Mouse (Mus musculus): ENCODE measurements around the gene Myo1e.
"Not testable (repeated sequence)": the region's sequence is repeated elsewhere in the genome, so short reads cannot be mapped to it uniquely, and the experiment has no call there.

Gene Myo1e

GRCm38 (mm10) chr9:70249881-70250681 is 42.9 kb downstream of the Myo1e start:
- in situ Hi-C loops (cut with MboI, MseI), result no loop called here

- in situ Hi-C loops (cut with MboI, MseI), result no loop called here
Observed at GRCm38 (mm10) chr9:70251441-70251985, 44.4 kb downstream of the Myo1e start.

- in situ Hi-C loops (cut with MboI, MseI), result no loop called here
Observed at GRCm38 (mm10) chr9:70253016-70253415, 45.9 kb downstream of the Myo1e start.

- in situ Hi-C loops (cut with MboI, MseI), result no loop called here
Observed at GRCm38 (mm10) chr9:70255005-70255404, 47.9 kb downstream of the Myo1e start.

- in situ Hi-C loops (cut with MboI, MseI), result not testable (repeated sequence)
Observed at GRCm38 (mm10) chr9:70256027-70256426, 48.9 kb downstream of the Myo1e start.

GRCm38 (mm10) chr9:70257289-70258101 is 50.3 kb downstream of the Myo1e start:
- in situ Hi-C loops (cut with MboI, MseI), result no loop called here

- in situ Hi-C loops (cut with MboI, MseI), result no loop called here
Observed at GRCm38 (mm10) chr9:70260324-70260841, 53.2 kb downstream of the Myo1e start.

GRCm38 (mm10) chr9:70261646-70262045 is 54.5 kb downstream of the Myo1e start:
- in situ Hi-C loops (cut with MboI, MseI), result no loop called here

GRCm38 (mm10) chr9:70263134-70263533 is 56.0 kb downstream of the Myo1e start:
- in situ Hi-C loops (cut with MboI, MseI), result no loop called here

- in situ Hi-C loops (cut with MboI, MseI), result no loop called here
Observed at GRCm38 (mm10) chr9:70263735-70264134, 56.6 kb downstream of the Myo1e start.

- in situ Hi-C loops (cut with MboI, MseI), result no loop called here
Observed at GRCm38 (mm10) chr9:70265513-70265912, 58.4 kb downstream of the Myo1e start.

GRCm38 (mm10) chr9:70266186-70266585 is 59.0 kb downstream of the Myo1e start:
- in situ Hi-C loops (cut with MboI, MseI), result no loop called here

GRCm38 (mm10) chr9:70267108-70267507 is 60.0 kb downstream of the Myo1e start:
- in situ Hi-C loops (cut with MboI, MseI), result no loop called here

GRCm38 (mm10) chr9:70269349-70269748 is 62.2 kb downstream of the Myo1e start:
- in situ Hi-C loops (cut with MboI, MseI), result no loop called here

GRCm38 (mm10) chr9:70270468-70270867 is 63.3 kb downstream of the Myo1e start:
- in situ Hi-C loops (cut with MboI, MseI), result no loop called here

GRCm38 (mm10) chr9:70271137-70271536 is 64.0 kb downstream of the Myo1e start:
- in situ Hi-C loops (cut with MboI, MseI), result no loop called here

GRCm38 (mm10) chr9:70271631-70272030 is 64.5 kb downstream of the Myo1e start:
- in situ Hi-C loops (cut with MboI, MseI), result no loop called here

GRCm38 (mm10) chr9:70274071-70274470 is 66.9 kb downstream of the Myo1e start:
- in situ Hi-C loops (cut with MboI, MseI), result no loop called here

- in situ Hi-C loops (cut with MboI, MseI), result no loop called here
Observed at GRCm38 (mm10) chr9:70274476-70274875, 67.3 kb downstream of the Myo1e start.

- in situ Hi-C loops (cut with MboI, MseI), result no loop called here
Observed at GRCm38 (mm10) chr9:70274887-70275555, 67.9 kb downstream of the Myo1e start.

GRCm38 (mm10) chr9:70277076-70277475 is 69.9 kb downstream of the Myo1e start:
- in situ Hi-C loops (cut with MboI, MseI), result no loop called here

GRCm38 (mm10) chr9:70277529-70277982 is 70.4 kb downstream of the Myo1e start:
- in situ Hi-C loops (cut with MboI, MseI), result no loop called here
